In the genomic region with DNA sequence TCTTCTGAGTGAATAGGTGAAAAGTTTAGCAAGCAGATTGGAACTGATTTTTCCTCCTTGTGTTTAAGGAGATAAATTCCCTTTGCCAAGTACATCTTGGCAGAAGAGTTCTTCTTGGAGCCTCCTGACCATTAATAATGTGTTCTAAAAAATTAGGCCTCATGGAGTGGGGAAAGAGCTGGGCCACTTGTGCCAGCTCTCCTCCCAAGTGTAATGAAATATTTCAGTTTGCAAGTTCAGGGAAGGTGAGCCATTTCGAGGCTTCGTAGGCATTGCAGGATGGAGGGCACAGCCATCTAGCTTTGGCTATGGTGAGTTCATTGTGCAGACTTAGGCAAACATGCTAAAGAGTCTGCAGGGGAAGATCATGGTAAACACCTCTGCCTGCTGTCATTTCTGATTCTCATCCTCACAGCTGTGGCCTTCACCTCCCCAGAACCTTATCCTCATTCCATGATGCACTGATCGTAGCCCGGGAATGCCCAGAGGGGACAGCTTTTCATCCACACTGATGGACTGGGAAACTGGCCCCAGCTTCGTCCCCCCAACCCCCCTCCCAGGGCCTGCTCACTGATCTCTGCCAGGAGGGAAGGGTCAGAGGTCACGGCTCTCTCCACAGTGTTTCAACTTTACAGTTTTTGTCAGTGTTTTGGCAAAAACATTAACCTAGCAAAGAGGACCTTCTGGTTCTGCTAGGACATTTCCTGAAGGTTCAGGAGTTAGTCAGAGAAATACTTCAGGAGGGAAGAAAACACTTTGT, we compare ENCODE assay signal across 10 mouse cellular contexts. TPM values are rescaled to one million over a fixed set of nuclear protein-coding genes. Genes with fewer than 3 reads are reported as not detected.
DNase-seq lines count a peak whose midpoint lies in the region; ATAC-seq lines count a peak whose summit lies in the region.
"Had no signal": no experiment of that assay in that cellular context is flagged by ENCODE, and none has a peak within 500 bp of the region (broad histone marks: within the 10 kb centered on the region; RNA-seq: fewer than 3 reads in every experiment).

No protein-coding gene starts in this region.

- H3K4me3 ChIP-seq in heart, embryonic 13.5 days: no peak overlapping the region
- H3K4me3 ChIP-seq in heart, embryonic 11.5 days (ENCODE audit: low read depth, low read length): no peak overlapping the region

- no peak overlapping the region for H3K4me2 ChIP-seq in heart, embryonic 13.5 days
- H3K4me2 ChIP-seq in heart, embryonic 11.5 days: no peak overlapping the region

- H3K4me1 ChIP-seq in heart, embryonic 13.5 days: peaks cover 68% of the 10 kb centered on the region
- H3K4me1 ChIP-seq in heart, embryonic 11.5 days (ENCODE audit: control insufficient read depth, insufficient read depth, low read length): peaks cover 40% of the 10 kb centered on the region

- H3K27me3 ChIP-seq in heart, embryonic 13.5 days (replicated peaks): no peaks in the 10 kb centered on the region
- no peaks in the 10 kb centered on the region for H3K27me3 ChIP-seq in heart, embryonic 11.5 days (ENCODE audit: control insufficient read depth, insufficient read depth, low read length)

- WGBS in heart, embryonic 13.5 days: 52% methylated on average over 6 of the region's 6 CpGs
- WGBS in heart, embryonic 11.5 days (ENCODE audit: insufficient replicate concordance): 49% methylated on average over 6 of the region's 6 CpGs

- H3K27ac ChIP-seq in heart, embryonic 13.5 days (replicated peaks): 0 out of 2 replicates have a peak overlapping the region, but pooled peaks have one; percentile 42
- H3K27ac ChIP-seq in heart, embryonic 11.5 days (ENCODE audit: low read depth, low read length): no peak overlapping the region
- H3K27ac ChIP-seq: macrophage had no signal

- no peak overlapping the region for H3K9ac ChIP-seq in heart, embryonic 13.5 days
- no peak overlapping the region for H3K9ac ChIP-seq in heart, embryonic 11.5 days (ENCODE audit: low read depth, low read length)

- H3K9me3 ChIP-seq in heart, embryonic 13.5 days: no peaks in the 10 kb centered on the region
- H3K9me3 ChIP-seq in heart, embryonic 11.5 days (replicated peaks; ENCODE audit: control insufficient read depth, low read length): no peaks in the 10 kb centered on the region

- H3K36me3 ChIP-seq in heart, embryonic 13.5 days: peaks cover 45% of the 10 kb centered on the region
- peaks cover 8% of the 10 kb centered on the region for H3K36me3 ChIP-seq in heart, embryonic 11.5 days (ENCODE audit: control insufficient read depth, insufficient read depth, low read length)

- DNase-seq in adrenal gland, postnatal 36 days: peak; percentile 38 to 61
- DNase-seq in gastrocnemius, postnatal 4 days (ENCODE audit: low spot score in 2 of 2): peak; percentile 33 to 66
- DNase-seq in lung, postnatal 25 days (ENCODE audit: low spot score): peak; percentile 48
- no peak for DNase-seq in right cerebral cortex, adult 18-20 months
- no peak for DNase-seq in layer of hippocampus, adult 18-20 months (ENCODE audit: low spot score in 2 of 2)
- no peak for DNase-seq in spleen, postnatal 10 days (ENCODE audit: low spot score in 2 of 2)

- ATAC-seq in heart, embryonic 13.5 days (ENCODE audit: extremely low read depth, insufficient number of reproducible peaks, low FRiP score, low TSS enrichment): no peak
- ATAC-seq in heart, embryonic 11.5 days (replicated peaks; ENCODE audit: insufficient number of reproducible peaks, low FRiP score, low TSS enrichment): no peak
- ATAC-seq: hindbrain, embryonic 16.5 days had no signal

RNA-seq across cellular contexts. Expression of gene Nid2, which starts 18.6 kb away (rescaled TPM):
- polyA plus RNA-seq in heart, embryonic 13.5 days (2015; fragmentation: Nextera tagmentation; extraction: Ambion mirVana): 124 and 138 TPM in 2 replicates
- polyA plus RNA-seq in heart, embryonic 11.5 days (2014; fragmentation: Nextera tagmentation; extraction: Ambion mirVana): 146 and 178 TPM in 2 replicates
- 10 to 100 TPM; 24.8 to 32.8 TPM for total RNA-seq in adrenal gland, postnatal 36 days (2021)
- 100 to 1,000 TPM; 148 to 156 TPM for total RNA-seq in gastrocnemius, postnatal 4 days (2021)
- 1 to 10 TPM; 1.6 to 3.0 TPM for total RNA-seq in layer of hippocampus, adult 18-20 months (2021)

RNA-seq across cellular contexts. Expression of gene Rtraf, which starts 54.0 kb away (rescaled TPM):
- polyA plus RNA-seq in heart, embryonic 13.5 days (2015; fragmentation: Nextera tagmentation; extraction: Ambion mirVana): 172 and 178 TPM in 2 replicates
- polyA plus RNA-seq in heart, embryonic 11.5 days (2014; fragmentation: Nextera tagmentation; extraction: Ambion mirVana): 188 and 199 TPM in 2 replicates
- total RNA-seq in adrenal gland, postnatal 36 days (2021): 10 to 100 TPM; 74.1 to 76.9 TPM
- total RNA-seq in gastrocnemius, postnatal 4 days (2021): 10 to 100 TPM; 85.1 to 86.9 TPM
- total RNA-seq in layer of hippocampus, adult 18-20 months (2021): 10 to 100 TPM; 53.9 to 55.4 TPM

Comparison
In these comparisons a context has a peak if more than half of its experiments do, and no peak if none do; other contexts are left out.
1. DNase-seq: peak in adrenal gland, postnatal 36 days (2 of 2), gastrocnemius, postnatal 4 days (2 of 2) and lung, postnatal 25 days (single experiment); none in right cerebral cortex, adult 18-20 months (single experiment), layer of hippocampus, adult 18-20 months (0 of 2) and spleen, postnatal 10 days (0 of 2).
2. RNA of gene Nid2, which starts 18.6 kb away (total RNA-seq): 148 to 156 TPM in gastrocnemius, postnatal 4 days and 24.8 to 32.8 TPM in adrenal gland, postnatal 36 days; 1.6 to 3.0 TPM in layer of hippocampus, adult 18-20 months; every median in the first group is over 4 times any median in the second.